Mouse (Mus musculus) hindbrain, embryonic 10.5 days (tissue): ENCODE results near the gene Slc25a28. TPM values are rescaled to one million over a fixed set of nuclear protein-coding genes. Genes with fewer than 3 reads are reported as not detected.

Experiments used
- DNase-seq: peaks from one replicate; pipeline ENCODE4 v3.0.0-alpha.2; 2017; ENCODE audit warnings: low spot score
- H3K27ac ChIP-seq: fragments of 300-500 bp; sonication (generic); 2 replicates; pipeline ENCODE4 v1.5.1; 2016; ENCODE audit warnings: mild to moderate bottlenecking, moderate library complexity
- H3K27me3 ChIP-seq: fragments of 300-500 bp; sonication (generic); 2 replicates; pipeline ENCODE4 v1.6.1; 2016; ENCODE audit warnings: mild to moderate bottlenecking; ENCODE audit not compliant: poor library complexity, insufficient read depth, severe bottlenecking
- H3K36me3 ChIP-seq: fragments of 300-500 bp; sonication (generic); 2 replicates; pipeline ENCODE4 v1.6.1; 2016; ENCODE audit warnings: mild to moderate bottlenecking, moderate library complexity
- H3K4me1 ChIP-seq: fragments of 300-500 bp; sonication (generic); replicated peaks from 2 replicates; pipeline ENCODE4 v1.6.1; 2016; ENCODE audit warnings: mild to moderate bottlenecking
- H3K4me3 ChIP-seq: fragments of 300-500 bp; sonication (generic); 2 replicates; pipeline ENCODE4 v1.5.1; 2016; ENCODE audit warnings: mild to moderate bottlenecking, moderate library complexity
- H3K9me3 ChIP-seq: fragments of 300-500 bp; sonication (generic); 2 replicates; pipeline ENCODE4 v1.6.1; 2016; ENCODE audit warnings: mild to moderate bottlenecking, moderate library complexity
- WGBS: fragments of 180-500 bp; shearing (Covaris S2); methylation state at CpG from one replicate; pipeline ENCODE4 v1.1.7; 2016; 5-methylcytosine and 5-hydroxymethylcytosine counted together
- polyA plus RNA-seq: library from polyadenylated mRNA; unstranded; fragments of >200 nt; fragmentation: Nextera tagmentation; extraction: Ambion mirVana; gene quantifications from 2 replicates; pipeline ENCODE4 v1.2.1, GENCODE M21; 2016

The Slc25a28 gene
- polyA plus RNA-seq, 1 experiment from 2014 or later, result 12.3 TPM

- H3K27ac ChIP-seq, result no peak overlapping the region
- peaks cover 3% of the 10 kb centered on the region; the same call in 1 of the 2 replicates for H3K27me3 ChIP-seq
- WGBS, result 88% methylated on average over 9 of the region's 9 CpGs
- H3K4me3 ChIP-seq, result no peak overlapping the region
- no peaks in the 10 kb centered on the region for H3K4me1 ChIP-seq
- H3K9me3 ChIP-seq, result no peaks in the 10 kb centered on the region
- no peak for DNase-seq
- H3K36me3 ChIP-seq, result no peaks in the 10 kb centered on the region
These were observed 27.4 kb downstream of the Slc25a28 start for GRCm38 (mm10) chr19:43647261-43647660.

GRCm38 (mm10) chr19:43646852-43647251 is 27.8 kb downstream of the Slc25a28 start:
- 0 out of 2 replicates have a peak, but pooled peaks cover 3% of the 10 kb centered on the region for H3K27me3 ChIP-seq
- H3K4me3 ChIP-seq, result no peak overlapping the region
- H3K9me3 ChIP-seq, result no peaks in the 10 kb centered on the region
- H3K4me1 ChIP-seq, result no peaks in the 10 kb centered on the region
- no peak overlapping the region for H3K27ac ChIP-seq
- 64% methylated on average over 7 of the region's 7 CpGs for WGBS
- no peak for DNase-seq
- H3K36me3 ChIP-seq, result no peaks in the 10 kb centered on the region

- Histone ChIP-seq H3K36me3 (no peaks in the 10 kb centered on the region), H3K27me3 (no peaks in the 10 kb centered on the region), H3K27ac (no peak overlapping the region), H3K4me1 (no peaks in the 10 kb centered on the region), H3K4me3 (no peak overlapping the region), H3K9me3 (no peaks in the 10 kb centered on the region)
- no peak for DNase-seq
- WGBS, result 90% methylated on average over 9 of the region's 9 CpGs
These were observed 29.2 kb downstream of the Slc25a28 start for GRCm38 (mm10) chr19:43645508-43645907.

- H3K4me1 ChIP-seq, result no peaks in the 10 kb centered on the region
- H3K27me3 ChIP-seq, result no peaks in the 10 kb centered on the region
- H3K27ac ChIP-seq, result no peak overlapping the region
- H3K9me3 ChIP-seq, result no peaks in the 10 kb centered on the region
- DNase-seq, result no peak
- WGBS, result 86% methylated on average over 9 of the region's 9 CpGs
- no peaks in the 10 kb centered on the region for H3K36me3 ChIP-seq
- no peak overlapping the region for H3K4me3 ChIP-seq
These were observed 31.8 kb downstream of the Slc25a28 start for GRCm38 (mm10) chr19:43642843-43643242.

GRCm38 (mm10) chr19:43641833-43642232 is 32.8 kb downstream of the Slc25a28 start:
- Histone ChIP-seq H3K9me3 (no peaks in the 10 kb centered on the region), H3K27me3 (no peaks in the 10 kb centered on the region), H3K4me1 (no peaks in the 10 kb centered on the region), H3K36me3 (no peaks in the 10 kb centered on the region), H3K4me3 (no peak overlapping the region), H3K27ac (no peak overlapping the region)
- 73% methylated on average over 11 of the region's 11 CpGs for WGBS
- DNase-seq, result no peak

- Histone ChIP-seq H3K27ac (no peak overlapping the region), H3K9me3 (peaks cover 2% of the 10 kb centered on the region; the same call in 1 of the 2 replicates), H3K27me3 (peaks cover 28% of the 10 kb centered on the region; the same call in 1 of the 2 replicates), H3K4me3 (no peak overlapping the region), H3K36me3 (no peaks in the 10 kb centered on the region), H3K4me1 (peaks cover 17% of the 10 kb centered on the region)
- whole genome bisulfite sequencing, result 31% methylated on average over 12 of the region's 12 CpGs
- DNase-seq, result peak; percentile 82
These were observed 44.0 kb downstream of the Slc25a28 start for GRCm38 (mm10) chr19:43630466-43631251.

GRCm38 (mm10) chr19:43629088-43629487 is 45.6 kb downstream of the Slc25a28 start:
- peaks cover 18% of the 10 kb centered on the region for H3K4me1 ChIP-seq
- peaks cover 41% of the 10 kb centered on the region for H3K27me3 ChIP-seq
- no peak overlapping the region for H3K27ac ChIP-seq
- H3K4me3 ChIP-seq, result no peak overlapping the region
- H3K36me3 ChIP-seq, result no peaks in the 10 kb centered on the region
- peaks cover 2% of the 10 kb centered on the region; the same call in 1 of the 2 replicates for H3K9me3 ChIP-seq
- 49% methylated on average over 4 of the region's 4 CpGs for WGBS
- no peak for DNase-seq

- DNase-seq, result no peak
- Histone ChIP-seq H3K4me1 (peaks cover 18% of the 10 kb centered on the region), H3K27ac (no peak overlapping the region), H3K27me3 (peaks cover 59% of the 10 kb centered on the region), H3K4me3 (no peak overlapping the region), H3K9me3 (peaks cover 2% of the 10 kb centered on the region; the same call in 1 of the 2 replicates), H3K36me3 (no peaks in the 10 kb centered on the region)
- 94% methylated on average over 3 of the region's 3 CpGs for WGBS
These were observed 47.3 kb downstream of the Slc25a28 start for GRCm38 (mm10) chr19:43627345-43627744.

GRCm38 (mm10) chr19:43626160-43626559 is 48.5 kb downstream of the Slc25a28 start:
- WGBS, result 50% methylated on average over 3 of the region's 3 CpGs
- peak; percentile 35 for DNase-seq

GRCm38 (mm10) chr19:43623913-43624312 is 50.8 kb downstream of the Slc25a28 start:
- 52% methylated on average over 4 of the region's 4 CpGs for WGBS
- peaks cover 13% of the 10 kb centered on the region for H3K4me1 ChIP-seq
- peaks cover 85% of the 10 kb centered on the region for H3K27me3 ChIP-seq
- DNase-seq, result peak; percentile 30
- peaks cover 2% of the 10 kb centered on the region; the same call in 1 of the 2 replicates for H3K9me3 ChIP-seq
- H3K27ac ChIP-seq, result no peak overlapping the region
- no peak overlapping the region for H3K4me3 ChIP-seq
- no peaks in the 10 kb centered on the region for H3K36me3 ChIP-seq

More at GRCm38 (mm10) chr19:43626160-43626559, 48.5 kb downstream of the Slc25a28 start:
- H3K4me1 ChIP-seq, result peaks cover 18% of the 10 kb centered on the region
- peaks cover 2% of the 10 kb centered on the region; the same call in 1 of the 2 replicates for H3K9me3 ChIP-seq
- no peaks in the 10 kb centered on the region for H3K36me3 ChIP-seq
- H3K27ac ChIP-seq, result no peak overlapping the region
- peaks cover 71% of the 10 kb centered on the region for H3K27me3 ChIP-seq
- H3K4me3 ChIP-seq, result no peak overlapping the region

- no peak overlapping the region for H3K4me3 ChIP-seq
- no peaks in the 10 kb centered on the region for H3K36me3 ChIP-seq
- DNase-seq, result peak; percentile 17
- no peak overlapping the region for H3K27ac ChIP-seq
- H3K9me3 ChIP-seq, result no peaks in the 10 kb centered on the region
- 6% methylated on average over 18 of the region's 18 CpGs for WGBS
- H3K4me1 ChIP-seq, result peaks cover 24% of the 10 kb centered on the region
- peaks cover 100% of the 10 kb centered on the region for H3K27me3 ChIP-seq
These were observed 54.7 kb downstream of the Slc25a28 start for GRCm38 (mm10) chr19:43619916-43620479.

- Histone ChIP-seq H3K36me3 (no peaks in the 10 kb centered on the region), H3K27me3 (peaks cover 100% of the 10 kb centered on the region), H3K4me3 (no peak overlapping the region), H3K27ac (no peak overlapping the region), H3K9me3 (no peaks in the 10 kb centered on the region), H3K4me1 (peaks cover 35% of the 10 kb centered on the region)
- 2% methylated on average over 5 of the region's 5 CpGs for WGBS
- peak; percentile 20 for DNase-seq
These were observed 56.1 kb downstream of the Slc25a28 start for GRCm38 (mm10) chr19:43618505-43619030.
